19 mouse cellular contexts compared by ENCODE assay signal in genomic region chr14:20725660-20726339, GRCm38 (mm10). TPM values are rescaled to one million over a fixed set of nuclear protein-coding genes. Genes with fewer than 3 reads are reported as not detected.
DNase-seq lines count a peak whose midpoint lies in the region; ATAC-seq and TF ChIP-seq lines count a peak whose summit lies in the region.
"Had no signal": no experiment of that assay in that cellular context is flagged by ENCODE, and none has a peak within 500 bp of the region (broad histone marks: within the 10 kb centered on the region; RNA-seq: fewer than 3 reads in every experiment).

No protein-coding gene starts in this region.

- peak overlapping the region; percentile 3 to 53; a peak in 3 of 4 replicates for H3K27ac ChIP-seq in heart, embryonic 14.5 days (replicated peaks in 1 of 2; ENCODE audit: control insufficient read depth in 1 of 2, insufficient read depth in 1 of 2, low read depth in 2 of 2, low read length in 2 of 2)
- H3K27ac ChIP-seq in liver, embryonic 12.5 days, result peak overlapping the region; percentile 85
- H3K27ac ChIP-seq: gastrocnemius, adult 2 months; neural tube, embryonic 12.5 days had no signal

- DNase-seq in heart, postnatal 4 days, result no peak
- DNase-seq in G1E (ENCODE audit: low spot score), result no peak
- peak; percentile 46 for DNase-seq in c-Kit-positive CD71-positive TER-119-negative erythroid progenitor cells, embryonic 14.5 days (ENCODE audit: low read depth)
- no peak for DNase-seq in urinary bladder, adult 18-20 months (ENCODE audit: low spot score in 2 of 2)
- DNase-seq in layer of hippocampus, adult 18-20 months (ENCODE audit: low spot score in 2 of 2), result no peak
- DNase-seq: adrenal gland, adult 2 months; cerebellum, adult 18-20 months; cerebellum, postnatal 36 days; forebrain, postnatal 0 days; gastrocnemius, adult 2 months; kidney, adult 9 months; kidney, postnatal 4 days; lung, postnatal 14 days; spleen, adult 18-20 months; thymus, postnatal 25 days had no signal

- H3K36me3 ChIP-seq in heart, embryonic 14.5 days (ENCODE audit: control insufficient read depth, insufficient read depth, low read length), result peaks cover 100% of the 10 kb centered on the region
- peaks cover 96% of the 10 kb centered on the region for H3K36me3 ChIP-seq in G1E (replicated peaks)
- H3K36me3 ChIP-seq in liver, embryonic 12.5 days, result peaks cover 99% of the 10 kb centered on the region

- no peaks in the 10 kb centered on the region for H3K9me3 ChIP-seq in heart, embryonic 14.5 days (ENCODE audit: control insufficient read depth, low read length)
- H3K9me3 ChIP-seq in G1E (replicated peaks), result no peaks in the 10 kb centered on the region
- no peaks in the 10 kb centered on the region for H3K9me3 ChIP-seq in liver, embryonic 12.5 days (replicated peaks)
- H3K9me3 ChIP-seq: neural tube, embryonic 12.5 days had no signal

- no peaks in the 10 kb centered on the region for H3K27me3 ChIP-seq in heart, embryonic 14.5 days (ENCODE audit: control insufficient read depth, insufficient read depth, low read length)
- no peaks in the 10 kb centered on the region for H3K27me3 ChIP-seq in G1E (ENCODE audit: insufficient read depth, low read length)
- H3K27me3 ChIP-seq in liver, embryonic 12.5 days (replicated peaks), result no peaks in the 10 kb centered on the region
- H3K27me3 ChIP-seq: neural tube, embryonic 12.5 days had no signal

- peaks cover 9 to 13% of the 10 kb centered on the region in 2 experiments for H3K4me1 ChIP-seq in heart, embryonic 14.5 days (ENCODE audit: control insufficient read depth in 2 of 2, insufficient read depth in 2 of 2, low read length in 2 of 2)
- H3K4me1 ChIP-seq in G1E (ENCODE audit: insufficient read depth, low read depth, low read length), result peaks cover 94% of the 10 kb centered on the region
- H3K4me1 ChIP-seq in liver, embryonic 12.5 days, result peaks cover 61% of the 10 kb centered on the region
- H3K4me1 ChIP-seq: neural tube, embryonic 12.5 days had no signal

- no peak overlapping the region for H3K4me3 ChIP-seq in heart, embryonic 14.5 days (ENCODE audit: control insufficient read depth in 1 of 2, insufficient read depth in 1 of 2, low read depth in 1 of 2, low read length in 2 of 2)
- H3K4me3 ChIP-seq in G1E (ENCODE audit: low read depth, low read length), result peak overlapping the region; percentile 56; the same call in 1 of the 2 replicates
- peak overlapping the region; percentile 36 for H3K4me3 ChIP-seq in liver, embryonic 12.5 days
- H3K4me3 ChIP-seq: gastrocnemius, adult 2 months; neural tube, embryonic 12.5 days had no signal

- no peak for TF ChIP-seq CTCF in G1E (IDR thresholded peaks at IDR 0.05; ENCODE audit: low read depth, low read length)

- H3K4me2 ChIP-seq in heart, embryonic 14.5 days (ENCODE audit: low read length), result no peak overlapping the region
- H3K4me2 ChIP-seq in liver, embryonic 12.5 days, result peak overlapping the region; percentile 65
- H3K4me2 ChIP-seq: neural tube, embryonic 12.5 days had no signal

- H3K9ac ChIP-seq in heart, embryonic 14.5 days (ENCODE audit: low read length), result peak overlapping the region; percentile 63
- peak overlapping the region; percentile 59 for H3K9ac ChIP-seq in liver, embryonic 12.5 days
- H3K9ac ChIP-seq: forebrain, postnatal 0 days; neural tube, embryonic 12.5 days had no signal

- no peak for ATAC-seq in heart, embryonic 14.5 days (ENCODE audit: insufficient number of reproducible peaks, insufficient read depth, low FRiP score, low read depth)
- ATAC-seq in G1E (ENCODE audit: extremely low read depth, insufficient number of reproducible peaks, low FRiP score, poor library complexity, severe bottlenecking), result no peak
- ATAC-seq in liver, embryonic 12.5 days, result peak; percentile 83
- ATAC-seq: forebrain, postnatal 0 days; hindbrain, embryonic 16.5 days had no signal

- WGBS in heart, embryonic 14.5 days, result 27% methylated on average over 6 of the region's 6 CpGs
- 25% methylated on average over 6 of the region's 6 CpGs for WGBS in liver, embryonic 12.5 days (ENCODE audit: insufficient replicate concordance)

RNA-seq across cellular contexts. Expression of gene Ndst2, which starts 8.6 kb away (rescaled TPM):
- polyA plus RNA-seq in heart, embryonic 14.5 days (2014; fragmentation: Nextera tagmentation; extraction: Ambion mirVana), result 16.8 and 20.9 TPM in 2 replicates
- 10 to 100 TPM; 18.2 to 18.3 TPM for total RNA-seq in heart, postnatal 4 days (2021)
- total RNA-seq in G1E (2014; fragmentation: Nextera tagmentation) (195 and 204 TPM in 2 replicates), G1E (2017) (227 and 232 TPM in 2 replicates)
- 61.4 and 72.2 TPM in 2 replicates for polyA plus RNA-seq in G1E (2012)
- 22.4 and 24.9 TPM in 2 replicates for polyA plus RNA-seq in liver, embryonic 12.5 days (2016; fragmentation: Nextera tagmentation; extraction: Ambion mirVana)
- 10 to 100 TPM; 14.9 to 17.6 TPM for total RNA-seq in layer of hippocampus, adult 18-20 months (2021)

RNA-seq across cellular contexts. Expression of gene Zswim8, which starts 18.4 kb away (rescaled TPM):
- polyA plus RNA-seq in heart, embryonic 14.5 days (2014; fragmentation: Nextera tagmentation; extraction: Ambion mirVana), result 21.7 and 25.4 TPM in 2 replicates
- total RNA-seq in heart, postnatal 4 days (2021), result 10 to 100 TPM; 81.7 to 83.6 TPM
- total RNA-seq in G1E (2014; fragmentation: Nextera tagmentation), result 41.1 and 41.2 TPM in 2 replicates
- 16.7 and 19.1 TPM in 2 replicates for total RNA-seq in G1E (2017)
- 31.5 and 35.7 TPM in 2 replicates for polyA plus RNA-seq in G1E (2012)
- 10.7 and 11.1 TPM in 2 replicates for polyA plus RNA-seq in liver, embryonic 12.5 days (2016; fragmentation: Nextera tagmentation; extraction: Ambion mirVana)
- total RNA-seq in layer of hippocampus, adult 18-20 months (2021), result 100 to 1,000 TPM; 165 to 186 TPM

RNA-seq across cellular contexts. Expression of gene Chchd1, which starts 23.0 kb away (rescaled TPM):
- 216 and 225 TPM in 2 replicates for polyA plus RNA-seq in heart, embryonic 14.5 days (2014; fragmentation: Nextera tagmentation; extraction: Ambion mirVana)
- total RNA-seq in heart, postnatal 4 days (2021), result 100 to 1,000 TPM in 1 of 2 experiments, 10 to 100 TPM in 1; 87.0 to 104 TPM
- total RNA-seq in G1E (2014; fragmentation: Nextera tagmentation) (43.0 and 53.6 TPM in 2 replicates), G1E (2017) (135 and 152 TPM in 2 replicates)
- polyA plus RNA-seq in G1E (2012), result 8.4 and 8.7 TPM in 2 replicates
- 178 and 187 TPM in 2 replicates for polyA plus RNA-seq in liver, embryonic 12.5 days (2016; fragmentation: Nextera tagmentation; extraction: Ambion mirVana)
- total RNA-seq in layer of hippocampus, adult 18-20 months (2021), result 10 to 100 TPM; 53.1 to 53.3 TPM

RNA-seq across cellular contexts. Expression of gene Fut11, which starts 31.0 kb away (rescaled TPM):
- polyA plus RNA-seq in heart, embryonic 14.5 days (2014; fragmentation: Nextera tagmentation; extraction: Ambion mirVana), result 16.5 and 17.8 TPM in 2 replicates
- 10 to 100 TPM; 11.4 to 11.8 TPM for total RNA-seq in heart, postnatal 4 days (2021)
- total RNA-seq in G1E (2014; fragmentation: Nextera tagmentation) (3.5 and 4.6 TPM in 2 replicates), G1E (2017) (7.8 and 8.3 TPM in 2 replicates)
- 4.1 and 5.0 TPM in 2 replicates for polyA plus RNA-seq in G1E (2012)
- 10.2 and 11.5 TPM in 2 replicates for polyA plus RNA-seq in liver, embryonic 12.5 days (2016; fragmentation: Nextera tagmentation; extraction: Ambion mirVana)
- total RNA-seq in layer of hippocampus, adult 18-20 months (2021), result 10 to 100 TPM; 14.5 to 14.7 TPM

RNA-seq across cellular contexts. Expression of gene Sec24c, which starts 51.7 kb away (rescaled TPM):
- polyA plus RNA-seq in heart, embryonic 14.5 days (2014; fragmentation: Nextera tagmentation; extraction: Ambion mirVana), result 69.2 and 75.7 TPM in 2 replicates
- 100 to 1,000 TPM in 1 of 2 experiments, 10 to 100 TPM in 1; 96.3 to 110 TPM for total RNA-seq in heart, postnatal 4 days (2021)
- total RNA-seq in G1E (2014; fragmentation: Nextera tagmentation) (119 and 126 TPM in 2 replicates), G1E (2017) (88.4 and 101 TPM in 2 replicates)
- polyA plus RNA-seq in G1E (2012), result 255 and 271 TPM in 2 replicates
- 51.9 and 54.6 TPM in 2 replicates for polyA plus RNA-seq in liver, embryonic 12.5 days (2016; fragmentation: Nextera tagmentation; extraction: Ambion mirVana)
- total RNA-seq in layer of hippocampus, adult 18-20 months (2021), result 100 to 1,000 TPM in 1 of 2 experiments, 10 to 100 TPM in 1; 97.2 to 109 TPM

Comparison
In these comparisons a context has a peak if more than half of its experiments do, and no peak if none do; other contexts are left out.
1. H3K4me3 ChIP-seq: peak in G1E (single experiment) and liver, embryonic 12.5 days (single experiment); none in heart, embryonic 14.5 days (0 of 2).
2. RNA of gene Ndst2, which starts 8.6 kb away (total RNA-seq): 195 to 232 TPM in G1E; 18.2 to 18.3 TPM in heart, postnatal 4 days and 14.9 to 17.6 TPM in layer of hippocampus, adult 18-20 months; every median in the first group is over 10 times any median in the second.